Mouse (Mus musculus): ENCODE results near the gene Hbq1a. TPM values are rescaled to one million over a fixed set of nuclear protein-coding genes. Genes with fewer than 3 reads are reported as not detected.
"Not testable (repeated sequence)": the region's sequence is repeated elsewhere in the genome, so short reads cannot be mapped to it uniquely, and the experiment has no call there.

Hbq1a gene
- total RNA-seq, 2 experiments from 2014 or later = 1.7 to 2.0 TPM

- DNase-seq; intact Hi-C loops (cut with DNase I): not testable (repeated sequence)
Measured at GRCm38 (mm10) chr11:32283091-32283777, 16.6 kb upstream of the Hbq1a start, which contains the start of gene Hba-a1. TSS of gene Hba-a1 (plus strand) at chr11:32283511.

DNA sequence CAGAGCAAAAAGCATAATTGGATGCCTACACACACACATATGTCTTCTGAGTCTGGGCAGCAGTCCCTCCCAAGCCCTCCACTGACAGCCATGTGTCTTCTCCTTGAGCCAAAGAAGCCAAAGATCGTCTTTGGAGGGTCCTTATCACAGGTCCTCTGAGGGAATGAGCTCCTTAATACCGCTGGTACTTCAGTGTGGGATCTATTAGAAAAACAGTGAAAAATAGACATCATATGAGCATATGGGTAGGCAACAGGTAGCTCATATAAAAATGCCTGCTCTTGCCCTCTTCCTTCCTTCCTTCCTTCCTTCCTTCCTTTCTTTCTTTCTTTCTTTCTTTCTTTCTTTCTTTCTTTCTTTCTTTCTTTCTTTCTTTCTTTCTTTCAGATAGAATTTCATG lies 15.3 kb upstream of the Hbq1a start:
- DNase-seq; intact Hi-C loops (cut with DNase I): not testable (repeated sequence)

- DNase-seq = no peak
- intact Hi-C loops (cut with DNase I) = loop anchor here (5.0 kb wide), 1 partner anchor 37 kb away; no protein-coding TSS in a partner anchor
Measured at GRCm38 (mm10) chr11:32285031-32285775, 14.7 kb upstream of the Hbq1a start.

DNA sequence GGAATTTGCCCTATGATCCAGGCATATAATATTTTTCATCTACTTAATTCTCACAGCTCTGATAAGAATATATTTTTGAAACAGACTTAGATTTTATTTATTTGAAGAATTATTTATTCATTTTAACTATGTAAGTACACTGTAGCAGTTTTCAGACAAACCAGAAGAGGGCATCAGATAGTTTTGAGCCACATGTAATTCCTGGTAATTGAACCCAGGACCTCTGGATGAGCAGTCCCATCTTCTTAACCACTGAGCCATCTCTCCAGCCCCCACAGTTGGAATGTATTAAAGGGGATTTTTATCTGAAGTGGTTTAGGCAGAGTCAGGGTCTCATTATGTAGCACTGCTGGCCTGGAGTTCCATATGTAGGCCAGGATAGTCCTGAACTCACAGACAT lies 14.0 kb upstream of the Hbq1a start:
- DNase-seq = not testable (repeated sequence)
- intact Hi-C loops (cut with DNase I) = loop anchor here (1.0 to 5.0 kb wide), 3 partner anchors 36 to 103 kb away; no protein-coding TSS in a partner anchor

DNA sequence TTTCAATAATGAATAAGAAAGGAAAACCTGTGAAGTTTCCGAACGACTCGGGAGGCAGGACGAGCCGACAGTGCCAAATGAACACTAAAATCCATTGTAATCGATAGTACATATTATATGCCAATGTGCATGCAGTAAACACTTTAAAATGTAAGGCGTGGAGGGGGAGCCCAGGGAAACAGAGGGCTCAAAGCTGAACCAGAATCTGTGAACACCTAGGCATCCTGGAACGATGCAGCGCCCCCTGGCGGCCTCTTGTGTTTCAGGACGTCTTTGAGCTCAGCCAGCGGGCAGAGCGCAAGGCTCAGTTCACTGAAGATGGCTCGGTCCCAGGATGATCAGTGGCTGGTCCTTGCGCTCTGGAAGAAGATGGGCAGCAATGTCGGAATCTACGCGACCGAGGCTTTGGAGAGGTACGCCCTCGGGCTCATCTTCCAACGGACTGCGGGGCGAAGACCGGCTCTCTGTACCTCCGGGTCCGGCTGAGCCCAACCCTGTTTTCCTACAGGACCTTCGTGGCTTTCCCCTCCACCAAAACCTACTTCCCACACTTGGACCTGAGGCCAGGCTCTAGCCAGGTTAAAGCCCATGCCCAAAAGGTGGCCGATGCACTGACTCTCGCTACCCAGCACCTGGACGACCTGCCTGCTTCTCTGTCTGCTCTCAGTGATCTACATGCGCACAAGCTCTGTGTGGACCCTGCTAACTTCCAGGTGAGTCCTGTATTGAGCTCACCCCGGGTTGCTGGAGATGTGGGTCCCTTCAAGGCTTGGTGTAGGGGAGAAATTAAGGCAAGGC lies 13.0 kb upstream of the Hbq1a start, which contains the start of gene Hbq1b:
Gene Hbq1b, plus strand, starts transcription at position 271 of the 798 bp plus-strand sequence.
- intact Hi-C loops (cut with DNase I) = loop anchor here (1.0 to 5.0 kb wide), 3 partner anchors 35 to 104 kb away; no protein-coding TSS in a partner anchor
- peak; percentile 72 to 83 for DNase-seq

- no peak for DNase-seq
Measured at GRCm38 (mm10) chr11:32287493-32287825, 12.4 kb upstream of the Hbq1a start.

GRCm38 (mm10) chr11:32292819-32293218 lies 7.0 kb upstream of the Hbq1a start:
- DNase-seq; intact Hi-C loops (cut with DNase I): not testable (repeated sequence)

More at GRCm38 (mm10) chr11:32287493-32287825, 12.4 kb upstream of the Hbq1a start:
- intact Hi-C loops (cut with DNase I) = loop anchor here (2.0 to 5.0 kb wide), 2 partner anchors 35 to 105 kb away; no protein-coding TSS in a partner anchor

DNA sequence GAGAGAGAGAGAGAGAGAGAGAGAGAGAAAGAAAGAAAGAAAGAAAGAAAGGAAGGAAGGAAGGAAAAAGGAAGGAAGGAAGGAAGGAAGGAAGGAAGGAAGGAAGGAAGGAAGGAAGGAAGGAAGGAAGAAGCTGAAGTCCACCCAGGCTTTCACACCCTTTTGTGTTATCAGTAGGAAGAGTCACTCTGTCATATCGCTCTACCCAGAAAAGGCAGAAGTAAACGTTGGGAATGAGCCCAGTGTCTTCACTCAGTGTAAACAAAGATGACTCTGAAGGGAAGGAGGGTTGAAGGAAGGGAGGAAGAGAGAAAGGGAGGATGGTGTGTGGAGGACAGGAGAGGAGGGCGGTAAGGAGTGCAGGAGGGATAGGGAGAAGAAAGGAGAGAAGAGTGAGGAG lies 6.4 kb upstream of the Hbq1a start:
- DNase-seq = not testable (repeated sequence)

DNA sequence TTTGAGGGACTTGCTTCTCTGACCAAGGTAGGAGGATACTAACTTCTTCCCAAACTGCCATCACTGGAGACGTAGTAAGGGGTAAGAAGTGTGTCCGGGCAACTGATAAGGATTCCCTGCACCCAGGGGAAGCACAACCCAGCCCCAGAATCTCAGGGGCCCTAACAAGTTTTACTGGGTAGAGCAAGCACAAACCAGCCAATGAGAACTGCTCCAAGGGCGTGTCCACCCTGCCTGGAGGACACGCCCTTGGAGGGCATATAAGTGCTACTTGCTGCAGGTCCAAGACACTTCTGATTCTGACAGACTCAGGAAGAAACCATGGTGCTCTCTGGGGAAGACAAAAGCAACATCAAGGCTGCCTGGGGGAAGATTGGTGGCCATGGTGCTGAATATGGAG lies 3.7 kb upstream of the Hbq1a start, which contains the start of gene Hba-a2:
Gene Hba-a2, plus strand, starts transcription at position 287 of the 400 bp plus-strand sequence.
- DNase-seq; intact Hi-C loops (cut with DNase I): not testable (repeated sequence)

More for the DNA sequence above, 6.4 kb upstream of the Hbq1a start:
- intact Hi-C loops (cut with DNase I) = not testable (repeated sequence)

GRCm38 (mm10) chr11:32297417-32297816 lies 2.5 kb upstream of the Hbq1a start:
- DNase-seq; intact Hi-C loops (cut with DNase I): not testable (repeated sequence)

GRCm38 (mm10) chr11:32297866-32298531 lies 1.9 kb upstream of the Hbq1a start:
- intact Hi-C loops (cut with DNase I) = no loop called here
- DNase-seq = no peak

DNA sequence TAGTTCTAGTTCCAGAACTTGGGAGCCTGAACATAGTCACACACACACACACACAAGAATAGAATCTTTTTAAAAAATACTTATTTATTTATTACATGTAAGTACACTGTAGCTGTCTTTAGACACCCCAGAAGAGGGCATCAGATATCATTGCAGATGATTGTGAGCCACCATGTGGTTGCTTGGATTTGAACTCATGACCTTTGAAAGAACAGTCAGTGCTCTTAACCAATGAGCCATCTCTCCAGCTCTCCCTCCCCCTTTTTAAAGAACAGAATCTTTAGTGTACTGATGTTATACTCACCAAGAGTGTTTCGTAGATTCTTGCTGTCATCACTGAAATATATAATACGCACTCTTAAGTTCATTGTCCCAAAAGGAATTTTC lies 1.3 kb upstream of the Hbq1a start:
- DNase-seq = no peak
- intact Hi-C loops (cut with DNase I) = no loop called here

- intact Hi-C loops (cut with DNase I) = loop anchor here (5.0 kb wide), 1 partner anchor 118 kb away; no protein-coding TSS in a partner anchor
- no peak for DNase-seq
Measured at GRCm38 (mm10) chr11:32300279-32301267, 704 bp downstream of the Hbq1a start.

GRCm38 (mm10) chr11:32301506-32301905 lies 1.6 kb downstream of the Hbq1a start:
- no peak for DNase-seq
- intact Hi-C loops (cut with DNase I) = loop anchor here (5.0 kb wide), 1 partner anchor 119 kb away; no protein-coding TSS in a partner anchor

DNA sequence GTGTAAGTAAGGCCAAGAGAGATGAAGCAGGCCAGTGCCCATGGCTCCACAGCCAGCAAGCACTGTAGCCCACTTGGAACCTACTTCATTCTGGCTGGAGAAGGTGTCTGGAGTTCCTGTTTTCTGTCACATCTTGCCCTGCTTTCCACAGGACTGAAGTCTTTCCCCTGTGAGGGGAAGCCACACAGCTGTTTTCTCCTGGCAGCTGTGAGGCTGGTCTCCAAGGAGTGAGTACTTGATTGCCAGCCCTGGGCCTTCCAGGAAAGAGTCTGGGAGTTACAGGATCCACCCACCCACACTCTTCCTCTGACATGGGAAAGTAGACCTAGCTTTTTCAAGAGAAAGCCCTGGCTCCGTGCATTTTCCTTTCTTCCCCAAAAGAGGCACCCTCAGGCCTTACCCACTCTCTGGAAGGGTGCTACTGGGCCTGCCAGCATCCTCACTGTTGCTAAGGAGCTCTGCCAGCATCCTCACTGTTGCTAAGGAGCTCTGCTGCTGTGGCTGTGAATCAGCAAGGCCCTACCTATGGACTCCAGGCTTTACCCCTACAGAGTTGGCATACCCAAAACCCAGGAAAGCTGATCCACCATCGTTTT lies 3.1 kb downstream of the Hbq1a start:
- DNase-seq = peak; percentile 29 to 55
- intact Hi-C loops (cut with DNase I) = loop anchor here (5.0 kb wide), 1 partner anchor 121 kb away; no protein-coding TSS in a partner anchor

DNA sequence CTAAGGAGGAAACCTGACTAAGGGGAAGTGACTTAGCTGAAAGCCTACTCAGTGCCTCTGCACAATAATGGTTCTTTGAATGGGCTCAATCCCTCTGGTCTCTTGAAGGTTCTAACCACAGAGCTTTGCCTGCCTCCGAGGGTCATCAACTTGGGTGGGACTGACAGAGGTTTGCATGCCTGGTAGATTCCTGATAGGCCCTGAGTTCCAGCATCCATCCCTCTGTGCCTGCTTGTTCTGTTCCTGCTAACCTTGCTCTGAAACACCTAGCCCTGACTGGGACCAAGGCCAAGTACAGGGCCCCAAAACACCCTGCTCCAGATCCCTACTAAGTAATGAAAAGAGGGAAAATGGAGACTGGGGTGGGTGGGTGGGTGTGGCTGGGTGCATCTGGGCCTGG lies 3.6 kb downstream of the Hbq1a start:
- DNase-seq = no peak
- intact Hi-C loops (cut with DNase I) = loop anchor here (5.0 kb wide), 1 partner anchor 121 kb away; no protein-coding TSS in a partner anchor

DNA sequence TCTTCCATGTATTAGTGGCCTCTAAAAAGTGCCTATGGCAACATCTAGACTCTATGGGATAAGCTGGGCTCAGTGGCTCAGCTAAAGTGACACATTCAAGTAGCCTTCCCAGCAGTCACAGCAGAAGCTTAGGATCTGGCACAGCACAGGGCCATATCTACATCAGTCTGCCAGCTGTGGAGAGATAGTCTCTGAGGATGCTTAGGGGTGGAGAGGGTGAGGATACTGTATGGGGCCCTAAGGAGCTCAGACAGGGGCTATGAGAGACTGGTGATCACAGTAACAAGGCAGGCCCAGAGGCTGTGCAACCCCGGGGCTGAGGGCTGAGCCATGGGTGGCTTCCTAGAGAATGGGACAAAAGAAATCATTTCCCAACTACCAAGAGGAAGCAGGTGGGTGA lies 7.1 kb downstream of the Hbq1a start:
- intact Hi-C loops (cut with DNase I) = no loop called here
- DNase-seq = no peak

DNA sequence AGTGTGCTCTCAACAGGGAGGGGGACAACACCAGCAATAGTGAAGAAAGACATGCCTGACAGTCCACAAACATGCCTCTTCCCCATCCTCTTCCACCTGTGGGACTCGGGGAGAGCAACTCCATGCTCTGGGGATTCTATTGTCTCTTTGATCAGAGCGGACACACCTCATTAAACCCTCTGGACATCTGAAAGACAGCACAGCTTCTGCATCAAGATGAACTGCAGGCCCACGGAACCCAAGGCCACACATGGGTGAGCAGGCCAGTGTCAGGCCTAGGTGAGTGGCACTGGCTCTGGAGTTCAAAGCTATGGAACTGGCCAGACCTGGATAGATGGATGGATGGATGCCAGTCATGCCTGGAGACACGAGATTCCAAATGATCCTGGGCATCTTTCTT lies 9.6 kb downstream of the Hbq1a start:
- DNase-seq = no peak
- intact Hi-C loops (cut with DNase I) = no loop called here
